Mouse (Mus musculus): ENCODE measurements around the gene Btc.

DNA sequence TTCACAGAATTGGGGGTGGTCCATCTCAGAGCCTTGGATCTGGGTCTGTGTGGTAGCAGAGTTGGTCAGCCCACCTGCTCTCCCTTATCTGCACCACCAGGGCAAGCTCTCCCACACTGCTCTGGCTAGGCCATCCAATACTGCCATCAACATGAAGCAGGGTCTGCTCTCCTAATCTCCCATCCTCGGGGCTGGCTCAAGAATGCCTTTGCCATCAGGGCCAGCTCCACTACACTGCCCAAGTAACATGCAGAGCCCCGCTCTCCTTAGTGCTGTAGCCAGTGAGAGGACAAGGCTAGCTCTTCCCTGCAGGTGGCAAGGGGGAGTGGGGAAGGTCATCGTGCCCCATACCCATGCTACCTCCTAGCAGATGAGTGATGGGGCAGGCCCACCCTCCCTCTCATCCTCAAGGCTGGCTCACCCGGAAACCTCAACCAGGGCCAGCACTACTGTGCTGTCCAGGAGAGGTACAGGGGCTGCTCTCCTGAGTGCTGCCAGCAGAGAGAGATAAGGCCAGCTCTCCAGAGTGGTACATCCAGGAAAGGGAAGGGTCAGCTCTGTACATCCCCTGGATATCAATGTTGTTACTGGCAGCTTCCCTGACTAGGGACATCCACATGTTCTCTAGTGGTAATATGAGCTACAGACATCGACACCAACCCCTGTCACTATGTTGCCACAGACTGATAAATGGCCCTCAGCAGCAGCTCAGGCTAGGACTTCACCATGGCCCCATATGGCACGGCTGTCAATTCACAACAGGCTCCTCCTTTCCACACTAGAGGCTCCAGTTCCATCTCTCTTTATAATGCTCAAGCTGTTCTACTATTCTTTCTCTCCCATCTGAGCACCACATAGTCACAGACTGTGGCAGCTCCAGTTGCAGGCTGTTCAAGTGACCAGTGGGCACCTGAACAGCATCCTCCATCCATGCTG lies 32.2 kb upstream of the Btc start:
- TF ChIP-seq CTCF (IDR thresholded peaks at IDR 0.05; ENCODE audit: borderline replicate concordance, insufficient read depth, low read depth, low read length): no peak
- no peak for TF ChIP-seq POLR2A (IDR thresholded peaks at IDR 0.05; ENCODE audit: borderline replicate concordance, insufficient read depth, low read length)
